Mouse (Mus musculus) stomach, embryonic 15.5 days (tissue): ENCODE results near the gene Mindy1. TPM values are rescaled to one million over a fixed set of nuclear protein-coding genes. Genes with fewer than 3 reads are reported as not detected.
A peak's percentile ranks its signal among the peaks of the same experiment; 100 is the strongest.

Experiments
- ATAC-seq: fragments of 200-750 bp; cut with Nextera tagmentation; 2 replicates; pipeline ENCODE4 v1.8.0; 2017; ENCODE audit warnings: low read depth, moderate number of reproducible peaks, moderate TSS enrichment; ENCODE audit not compliant: insufficient read depth, low FRiP score
- H3K27ac ChIP-seq: fragments of 300-500 bp; sonication (generic); 2 replicates; pipeline ENCODE4 v1.5.1; 2015; ENCODE audit warnings: mild to moderate bottlenecking, inconsistent platforms
- H3K27me3 ChIP-seq: fragments of 300-500 bp; sonication (generic); replicated peaks from 2 replicates; pipeline ENCODE4 v1.6.1; 2015; ENCODE audit warnings: inconsistent platforms
- H3K36me3 ChIP-seq: fragments of 300-500 bp; sonication (generic); 2 replicates; pipeline ENCODE4 v1.6.1; 2015; ENCODE audit warnings: inconsistent platforms
- H3K4me1 ChIP-seq: fragments of 300-500 bp; sonication (generic); 2 replicates; pipeline ENCODE4 v1.6.1; 2015; ENCODE audit warnings: inconsistent platforms
- H3K4me2 ChIP-seq: fragments of 300-500 bp; sonication (generic); 2 replicates; pipeline ENCODE4 v1.6.1; 2015; ENCODE audit warnings: mild to moderate bottlenecking, inconsistent platforms
- H3K4me3 ChIP-seq: fragments of 300-500 bp; sonication (generic); replicated peaks from 2 replicates; pipeline ENCODE4 v1.5.1; 2015; ENCODE audit warnings: inconsistent platforms
- H3K9ac ChIP-seq: fragments of 300-500 bp; sonication (generic); 2 replicates; pipeline ENCODE4 v1.6.1; 2015; ENCODE audit warnings: inconsistent platforms
- H3K9me3 ChIP-seq: fragments of 300-500 bp; sonication (generic); 2 replicates; pipeline ENCODE4 v1.6.1; 2016; ENCODE audit warnings: inconsistent platforms
- WGBS: fragments of 180-500 bp; shearing (Covaris S2); methylation state at CpG from one replicate; pipeline ENCODE4 v1.1.7; 2015; 5-methylcytosine and 5-hydroxymethylcytosine counted together
- polyA plus RNA-seq: library from polyadenylated mRNA; unstranded; fragments of >200 nt; fragmentation: Nextera tagmentation; extraction: Ambion mirVana; gene quantifications from 2 replicates; pipeline ENCODE4 v1.2.1, GENCODE M21; 2015

The Mindy1 gene
- polyA plus RNA-seq, 1 experiment from 2014 or later: 45.8 TPM

- Histone ChIP-seq H3K4me2 (no peak overlapping the region), H3K4me3 (no peak overlapping the region), H3K9me3 (no peaks in the 10 kb centered on the region), H3K27ac (no peak overlapping the region), H3K9ac (no peak overlapping the region), H3K36me3 (no peaks in the 10 kb centered on the region), H3K27me3 (no peaks in the 10 kb centered on the region), H3K4me1 (no peaks in the 10 kb centered on the region)
- no peak for ATAC-seq
- 79% methylated on average over 5 of the region's 5 CpGs for WGBS
Observed at GRCm38 (mm10) chr3:95246465-95247231, 34.5 kb upstream of the Mindy1 start.

- Histone ChIP-seq H3K4me3 (no peak overlapping the region), H3K4me2 (no peak overlapping the region), H3K4me1 (no peaks in the 10 kb centered on the region), H3K36me3 (0 out of 2 replicates have a peak, but pooled peaks cover 2% of the 10 kb centered on the region), H3K27ac (no peak overlapping the region), H3K27me3 (no peaks in the 10 kb centered on the region), H3K9me3 (no peaks in the 10 kb centered on the region), H3K9ac (no peak overlapping the region)
- WGBS: 52% methylated on average over 1 of the region's 1 CpGs
- no peak for ATAC-seq
Observed at GRCm38 (mm10) chr3:95247660-95248336, 33.3 kb upstream of the Mindy1 start.

- 0 out of 2 replicates have a peak overlapping the region, but pooled peaks have one; percentile 46 for H3K27ac ChIP-seq
- WGBS: 70% methylated on average over 5 of the region's 5 CpGs
- H3K36me3 ChIP-seq: peaks cover 8% of the 10 kb centered on the region; the same call in 1 of the 2 replicates
- 0 out of 2 replicates have a peak, but pooled peaks have one; percentile 9 for ATAC-seq
- H3K4me2 ChIP-seq: 0 out of 2 replicates have a peak overlapping the region, but pooled peaks have one; percentile 1
- H3K27me3 ChIP-seq: no peaks in the 10 kb centered on the region
- no peak overlapping the region for H3K9ac ChIP-seq
- no peaks in the 10 kb centered on the region for H3K9me3 ChIP-seq
- no peaks in the 10 kb centered on the region for H3K4me1 ChIP-seq
- no peak overlapping the region for H3K4me3 ChIP-seq
Observed at GRCm38 (mm10) chr3:95250361-95250760, 30.8 kb upstream of the Mindy1 start.

- no peaks in the 10 kb centered on the region for H3K9me3 ChIP-seq
- H3K27me3 ChIP-seq: no peaks in the 10 kb centered on the region
- no peaks in the 10 kb centered on the region for H3K4me1 ChIP-seq
- peak; percentile 55; the same call in 1 of the 2 replicates for ATAC-seq
- H3K36me3 ChIP-seq: peaks cover 8% of the 10 kb centered on the region; the same call in 1 of the 2 replicates
- H3K4me3 ChIP-seq: no peak within 1 kb of the TSS
- 0 out of 2 replicates have a peak within 1 kb of the TSS, but pooled peaks have one; percentile 46 for H3K27ac ChIP-seq
- 0 out of 2 replicates have a peak within 1 kb of the TSS, but pooled peaks have one; percentile 21 for H3K4me2 ChIP-seq
- H3K9ac ChIP-seq: no peak within 1 kb of the TSS
- 46% methylated on average over 7 of the region's 7 CpGs for WGBS
Observed at GRCm38 (mm10) chr3:95250783-95251424, 30.2 kb upstream of the Mindy1 start, which contains the start of gene Bnipl. TSS of gene Bnipl (minus strand) at chr3:95251193.

GRCm38 (mm10) chr3:95256931-95257330, 24.2 kb upstream of the Mindy1 start:
- 81% methylated on average over 5 of the region's 5 CpGs for WGBS
- no peak for ATAC-seq
- H3K4me2 ChIP-seq: no peak overlapping the region
- H3K4me1 ChIP-seq: no peaks in the 10 kb centered on the region
- no peaks in the 10 kb centered on the region for H3K9me3 ChIP-seq
- no peak overlapping the region for H3K27ac ChIP-seq
- H3K36me3 ChIP-seq: peaks cover 34% of the 10 kb centered on the region
- no peak overlapping the region for H3K4me3 ChIP-seq
- H3K27me3 ChIP-seq: no peaks in the 10 kb centered on the region
- no peak overlapping the region for H3K9ac ChIP-seq

- no peaks in the 10 kb centered on the region for H3K4me1 ChIP-seq
- 92% methylated on average over 4 of the region's 4 CpGs for WGBS
Observed at GRCm38 (mm10) chr3:95261975-95262374, 19.2 kb upstream of the Mindy1 start.

GRCm38 (mm10) chr3:95263089-95263739, 17.9 kb upstream of the Mindy1 start:
- Histone ChIP-seq H3K9me3 (no peaks in the 10 kb centered on the region), H3K27ac (no peak overlapping the region), H3K4me3 (no peak overlapping the region), H3K36me3 (peaks cover 42% of the 10 kb centered on the region), H3K4me2 (no peak overlapping the region), H3K27me3 (no peaks in the 10 kb centered on the region), H3K9ac (no peak overlapping the region), H3K4me1 (no peaks in the 10 kb centered on the region)
- ATAC-seq: peak; percentile 76
- 50% methylated on average over 11 of the region's 11 CpGs for WGBS

More at GRCm38 (mm10) chr3:95261975-95262374, 19.2 kb upstream of the Mindy1 start:
- H3K36me3 ChIP-seq: peaks cover 37% of the 10 kb centered on the region
- H3K9me3 ChIP-seq: no peaks in the 10 kb centered on the region
- no peaks in the 10 kb centered on the region for H3K27me3 ChIP-seq
- H3K4me2 ChIP-seq: no peak overlapping the region
- ATAC-seq: no peak
- H3K27ac ChIP-seq: no peak overlapping the region
- H3K9ac ChIP-seq: no peak overlapping the region
- no peak overlapping the region for H3K4me3 ChIP-seq

- ATAC-seq: no peak
- Histone ChIP-seq H3K4me3 (no peak overlapping the region), H3K36me3 (peaks cover 37% of the 10 kb centered on the region), H3K4me1 (no peaks in the 10 kb centered on the region), H3K27ac (no peak overlapping the region), H3K9me3 (no peaks in the 10 kb centered on the region), H3K4me2 (no peak overlapping the region), H3K9ac (no peak overlapping the region), H3K27me3 (no peaks in the 10 kb centered on the region)
- 92% methylated on average over 1 of the region's 1 CpGs for WGBS
Observed at GRCm38 (mm10) chr3:95264724-95265123, 16.4 kb upstream of the Mindy1 start.

GRCm38 (mm10) chr3:95266052-95266451, 15.1 kb upstream of the Mindy1 start:
- no peak overlapping the region for H3K4me3 ChIP-seq
- no peaks in the 10 kb centered on the region for H3K4me1 ChIP-seq
- H3K27me3 ChIP-seq: no peaks in the 10 kb centered on the region
- no peak for ATAC-seq
- no peak overlapping the region for H3K27ac ChIP-seq
- H3K9ac ChIP-seq: no peak overlapping the region
- H3K4me2 ChIP-seq: no peak overlapping the region
- H3K9me3 ChIP-seq: no peaks in the 10 kb centered on the region
- H3K36me3 ChIP-seq: peaks cover 34% of the 10 kb centered on the region
- WGBS: 94% methylated on average over 3 of the region's 3 CpGs

- Histone ChIP-seq H3K9ac (no peak overlapping the region), H3K27ac (no peak overlapping the region), H3K36me3 (peaks cover 28% of the 10 kb centered on the region), H3K4me3 (no peak overlapping the region), H3K27me3 (no peaks in the 10 kb centered on the region), H3K4me2 (no peak overlapping the region), H3K9me3 (no peaks in the 10 kb centered on the region), H3K4me1 (no peaks in the 10 kb centered on the region)
- no peak for ATAC-seq
Observed at GRCm38 (mm10) chr3:95267855-95268254, 13.3 kb upstream of the Mindy1 start.

- H3K4me2 ChIP-seq: no peak overlapping the region
- ATAC-seq: no peak
- no peaks in the 10 kb centered on the region for H3K9me3 ChIP-seq
- no peak overlapping the region for H3K27ac ChIP-seq
- H3K4me3 ChIP-seq: no peak overlapping the region
- peaks cover 22% of the 10 kb centered on the region for H3K36me3 ChIP-seq
- H3K27me3 ChIP-seq: no peaks in the 10 kb centered on the region
- no peaks in the 10 kb centered on the region for H3K4me1 ChIP-seq
- 81% methylated on average over 5 of the region's 5 CpGs for WGBS
- H3K9ac ChIP-seq: no peak overlapping the region
Observed at GRCm38 (mm10) chr3:95269789-95270188, 11.4 kb upstream of the Mindy1 start.
